Comparison of ENCODE assay signal across 10 mouse cellular contexts in the genomic region with DNA sequence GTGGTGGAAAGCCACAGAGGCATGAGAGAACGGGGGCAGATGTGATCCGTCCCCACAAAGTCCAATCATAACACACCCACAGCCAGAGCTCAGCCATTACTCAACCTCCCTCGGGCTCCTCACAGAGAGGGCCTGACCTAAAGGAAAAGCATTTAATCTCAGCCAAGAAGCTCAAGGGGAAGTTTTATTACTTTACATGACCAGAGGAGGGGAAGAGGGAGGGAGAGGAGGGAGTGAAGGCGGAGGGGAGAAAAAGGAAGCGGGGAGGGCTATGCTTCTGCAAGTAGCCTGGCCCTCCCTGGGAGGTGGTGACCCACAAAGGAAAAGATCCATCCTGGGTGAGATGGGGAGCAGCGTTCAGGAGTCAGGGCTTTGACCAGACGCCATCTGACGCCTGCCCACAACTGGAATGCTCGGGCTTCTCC. TPM values are rescaled to one million over a fixed set of nuclear protein-coding genes. Genes with fewer than 3 reads are reported as not detected.
DNase-seq lines count a peak whose midpoint lies in the region; ATAC-seq lines count a peak whose summit lies in the region.
"Had no signal": no experiment of that assay in that cellular context is flagged by ENCODE, and none has a peak within 500 bp of the region (broad histone marks: within the 10 kb centered on the region; RNA-seq: fewer than 3 reads in every experiment).

No protein-coding gene starts in this region.

- no peak overlapping the region for H3K9ac ChIP-seq in neural tube, embryonic 11.5 days (ENCODE audit: low read length)
- H3K9ac ChIP-seq in neural tube, embryonic 15.5 days (replicated peaks) = no peak overlapping the region
- 0 out of 2 replicates have a peak overlapping the region, but pooled peaks have one; percentile 0 for H3K9ac ChIP-seq in kidney, embryonic 16.5 days (replicated peaks; ENCODE audit: low read length)
- no peak overlapping the region for H3K9ac ChIP-seq in stomach, embryonic 15.5 days
- H3K9ac ChIP-seq: forebrain, embryonic 12.5 days; liver, embryonic 13.5 days had no signal

- DNase-seq in adrenal gland, postnatal 10 days = peak; percentile 20
- DNase-seq in adrenal gland, adult 18-20 months (ENCODE audit: low spot score in 2 of 2) = no peak
- no peak for DNase-seq in neural tube, embryonic 11.5 days (ENCODE audit: low spot score)
- DNase-seq in right cerebral cortex, postnatal 36 days (ENCODE audit: low spot score in 2 of 2) = no peak
- DNase-seq in embryo, embryonic 10 days (ENCODE audit: low spot score) = no peak
- DNase-seq: liver, embryonic 13.5 days had no signal

- no peaks in the 10 kb centered on the region for H3K9me3 ChIP-seq in neural tube, embryonic 11.5 days (ENCODE audit: control insufficient read depth, low read length)
- no peaks in the 10 kb centered on the region for H3K9me3 ChIP-seq in neural tube, embryonic 15.5 days (replicated peaks)
- H3K9me3 ChIP-seq in kidney, embryonic 16.5 days (ENCODE audit: low read length) = no peaks in the 10 kb centered on the region
- H3K9me3 ChIP-seq in stomach, embryonic 15.5 days = no peaks in the 10 kb centered on the region
- H3K9me3 ChIP-seq: forebrain, embryonic 12.5 days; liver, embryonic 13.5 days had no signal

- H3K36me3 ChIP-seq in neural tube, embryonic 11.5 days (ENCODE audit: control insufficient read depth, insufficient read depth, low read length) = no peaks in the 10 kb centered on the region
- H3K36me3 ChIP-seq in neural tube, embryonic 15.5 days = no peaks in the 10 kb centered on the region
- 0 out of 2 replicates have a peak, but pooled peaks cover 2% of the 10 kb centered on the region for H3K36me3 ChIP-seq in kidney, embryonic 16.5 days (ENCODE audit: insufficient read depth, low read length)
- no peaks in the 10 kb centered on the region for H3K36me3 ChIP-seq in stomach, embryonic 15.5 days
- H3K36me3 ChIP-seq: forebrain, embryonic 12.5 days; liver, embryonic 13.5 days had no signal

- 48% methylated on average over 9 of the region's 9 CpGs for WGBS in neural tube, embryonic 11.5 days
- WGBS in neural tube, embryonic 15.5 days = 51% methylated on average over 9 of the region's 9 CpGs
- WGBS in kidney, embryonic 16.5 days = 18% methylated on average over 9 of the region's 9 CpGs
- WGBS in stomach, embryonic 15.5 days = 42% methylated on average over 9 of the region's 9 CpGs

- no peak overlapping the region for H3K4me3 ChIP-seq in neural tube, embryonic 11.5 days (ENCODE audit: low read depth, low read length)
- H3K4me3 ChIP-seq in neural tube, embryonic 15.5 days (replicated peaks) = no peak overlapping the region
- no peak overlapping the region for H3K4me3 ChIP-seq in kidney, embryonic 16.5 days (ENCODE audit: low read length)
- H3K4me3 ChIP-seq in stomach, embryonic 15.5 days (replicated peaks) = no peak overlapping the region
- H3K4me3 ChIP-seq: forebrain, embryonic 12.5 days; liver, embryonic 13.5 days had no signal

- ATAC-seq in neural tube, embryonic 11.5 days (ENCODE audit: insufficient read depth, low FRiP score, low TSS enrichment) = no peak
- ATAC-seq in neural tube, embryonic 15.5 days (ENCODE audit: low FRiP score) = no peak
- peak; percentile 92 for ATAC-seq in kidney, embryonic 16.5 days (ENCODE audit: low FRiP score, low TSS enrichment)
- ATAC-seq in stomach, embryonic 15.5 days (ENCODE audit: insufficient read depth, low FRiP score, low read depth) = 0 out of 2 replicates have a peak, but pooled peaks have one; percentile 10

- 0 out of 2 replicates have a peak, but pooled peaks cover 7% of the 10 kb centered on the region for H3K4me1 ChIP-seq in neural tube, embryonic 11.5 days (ENCODE audit: control insufficient read depth, insufficient read depth, low read length)
- peaks cover 10% of the 10 kb centered on the region; the same call in 1 of the 2 replicates for H3K4me1 ChIP-seq in neural tube, embryonic 15.5 days
- peaks cover 20% of the 10 kb centered on the region for H3K4me1 ChIP-seq in kidney, embryonic 16.5 days (ENCODE audit: insufficient read depth, low read length)
- peaks cover 11% of the 10 kb centered on the region; the same call in 1 of the 2 replicates for H3K4me1 ChIP-seq in stomach, embryonic 15.5 days
- H3K4me1 ChIP-seq: forebrain, embryonic 12.5 days; liver, embryonic 13.5 days had no signal

- no peaks in the 10 kb centered on the region for H3K27me3 ChIP-seq in neural tube, embryonic 11.5 days (ENCODE audit: control insufficient read depth, insufficient read depth, low read length)
- H3K27me3 ChIP-seq in neural tube, embryonic 15.5 days (replicated peaks) = no peaks in the 10 kb centered on the region
- H3K27me3 ChIP-seq in kidney, embryonic 16.5 days (ENCODE audit: insufficient read depth, low read length) = no peaks in the 10 kb centered on the region
- no peaks in the 10 kb centered on the region for H3K27me3 ChIP-seq in stomach, embryonic 15.5 days (replicated peaks)
- H3K27me3 ChIP-seq: forebrain, embryonic 12.5 days; liver, embryonic 13.5 days had no signal

- 0 out of 2 replicates have a peak overlapping the region, but pooled peaks have one; percentile 39 for H3K27ac ChIP-seq in neural tube, embryonic 11.5 days (ENCODE audit: low read depth, low read length)
- no peak overlapping the region; the same call in 1 of the 2 replicates for H3K27ac ChIP-seq in neural tube, embryonic 15.5 days (replicated peaks)
- peak overlapping the region; percentile 84 for H3K27ac ChIP-seq in kidney, embryonic 16.5 days (ENCODE audit: low read length)
- no peak overlapping the region for H3K27ac ChIP-seq in stomach, embryonic 15.5 days
- H3K27ac ChIP-seq: forebrain, embryonic 12.5 days; liver, embryonic 13.5 days had no signal

- no peak overlapping the region for H3K4me2 ChIP-seq in neural tube, embryonic 11.5 days (ENCODE audit: low read depth)
- no peak overlapping the region for H3K4me2 ChIP-seq in neural tube, embryonic 15.5 days
- no peak overlapping the region for H3K4me2 ChIP-seq in kidney, embryonic 16.5 days (replicated peaks; ENCODE audit: low read depth, low read length)
- no peak overlapping the region for H3K4me2 ChIP-seq in stomach, embryonic 15.5 days
- H3K4me2 ChIP-seq: forebrain, embryonic 12.5 days; liver, embryonic 13.5 days had no signal

RNA-seq across cellular contexts. Expression of gene Hhat, which starts 35.0 kb away (rescaled TPM):
- total RNA-seq in adrenal gland, postnatal 10 days (2021) = 1 to 10 TPM; 6.8 to 7.3 TPM
- 1 to 10 TPM; 2.7 to 4.8 TPM for total RNA-seq in adrenal gland, adult 18-20 months (2021)
- polyA plus RNA-seq in neural tube, embryonic 11.5 days (2014; fragmentation: Nextera tagmentation; extraction: Ambion mirVana) = 8.9 and 9.2 TPM in 2 replicates
- 4.6 and 5.2 TPM in 2 replicates for polyA plus RNA-seq in neural tube, embryonic 15.5 days (2015; fragmentation: Nextera tagmentation; extraction: Ambion mirVana)
- polyA plus RNA-seq in kidney, embryonic 16.5 days (2015; fragmentation: Nextera tagmentation; extraction: Ambion mirVana) = 17.5 and 17.8 TPM in 2 replicates
- polyA plus RNA-seq in stomach, embryonic 15.5 days (2015; fragmentation: Nextera tagmentation; extraction: Ambion mirVana) = 8.7 and 9.7 TPM in 2 replicates

Comparison
In these comparisons a context has a peak if more than half of its experiments do, and no peak if none do; other contexts are left out.
1. H3K27ac ChIP-seq: peak in neural tube, embryonic 11.5 days (single experiment) and kidney, embryonic 16.5 days (single experiment); none in neural tube, embryonic 15.5 days (single experiment) and stomach, embryonic 15.5 days (single experiment).
2. ATAC-seq: peak in kidney, embryonic 16.5 days (single experiment) and stomach, embryonic 15.5 days (single experiment); none in neural tube, embryonic 11.5 days (single experiment) and neural tube, embryonic 15.5 days (single experiment).